Mouse (Mus musculus): Measurements from ENCODE around the gene C8g.

The C8g gene

GRCm38 (mm10) chr2:25500576-25501405 is 728 bp downstream of the C8g start, which contains the start of gene Fbxw5:
TSS of gene Fbxw5 (plus strand) at chr2:25500750.
- peak; percentile 98 for DNase-seq (ENCODE audit: low read depth, low spot score)

GRCm38 (mm10) chr2:25500071-25500575 is 1.4 kb downstream of the C8g start:
- DNase-seq (ENCODE audit: low read depth, low spot score), result no peak

- no peak for DNase-seq (ENCODE audit: low read depth, low spot score)
Measured at GRCm38 (mm10) chr2:25498622-25499478, 2.7 kb downstream of the C8g start.

GRCm38 (mm10) chr2:25497846-25498575 is 3.5 kb downstream of the C8g start:
- no peak for DNase-seq (ENCODE audit: low read depth, low spot score)

- DNase-seq (ENCODE audit: low read depth, low spot score), result peak; percentile 92
Measured at GRCm38 (mm10) chr2:25496462-25496861, 5.1 kb downstream of the C8g start.

GRCm38 (mm10) chr2:25493476-25493961 is 8.0 kb downstream of the C8g start, which contains the start of gene Lcn12:
TSS of gene Lcn12 (minus strand) at chr2:25493911.
- peak; percentile 79 for DNase-seq (ENCODE audit: low read depth, low spot score)

- no peak for DNase-seq (ENCODE audit: low read depth, low spot score)
Measured at GRCm38 (mm10) chr2:25492988-25493387, 8.5 kb downstream of the C8g start.

GRCm38 (mm10) chr2:25488671-25489068 is 12.8 kb downstream of the C8g start:
- peak; percentile 91 for DNase-seq (ENCODE audit: low read depth, low spot score)

GRCm38 (mm10) chr2:25487965-25488670 is 13.4 kb downstream of the C8g start:
- no peak for DNase-seq (ENCODE audit: low read depth, low spot score)

- DNase-seq (ENCODE audit: low read depth, low spot score), result peak; percentile 99
Measured at GRCm38 (mm10) chr2:25484901-25485647, 16.4 kb downstream of the C8g start.

GRCm38 (mm10) chr2:25482969-25483368 is 18.6 kb downstream of the C8g start:
- peak; percentile 84 for DNase-seq (ENCODE audit: low read depth, low spot score)

- no peak for DNase-seq (ENCODE audit: low read depth, low spot score)
Measured at GRCm38 (mm10) chr2:25480541-25480940, 21.0 kb downstream of the C8g start.

GRCm38 (mm10) chr2:25479551-25480311 is 21.8 kb downstream of the C8g start:
- no peak for DNase-seq (ENCODE audit: low read depth, low spot score)

- DNase-seq (ENCODE audit: low read depth, low spot score), result peak; percentile 98
Measured at GRCm38 (mm10) chr2:25477967-25478675, 23.4 kb downstream of the C8g start.

- no peak for DNase-seq (ENCODE audit: low read depth, low spot score)
Measured at GRCm38 (mm10) chr2:25477541-25477940, 24.0 kb downstream of the C8g start.

- DNase-seq (ENCODE audit: low read depth, low spot score), result no peak
Measured at GRCm38 (mm10) chr2:25472550-25472949, 29.0 kb downstream of the C8g start.

GRCm38 (mm10) chr2:25469969-25470368 is 31.6 kb downstream of the C8g start, which contains the start of gene Ptgds:
TSS of gene Ptgds (minus strand) at chr2:25470046.
- peak; percentile 66 for DNase-seq (ENCODE audit: low read depth, low spot score)
